Mouse (Mus musculus) induced T-regulatory cell, adult 2 months (primary cell): ENCODE results near the gene 5730522E02Rik.

Experiments
- DNase-seq: peaks from one replicate; pipeline ENCODE4 v3.0.0-alpha.2; 2012; ENCODE audit warnings: low read depth

5730522E02Rik gene

GRCm38 (mm10) chr11:25674194-25674593 lies 536.4 kb downstream of the 5730522E02Rik start:
- no peak for DNase-seq

GRCm38 (mm10) chr11:25670018-25670417 lies 540.5 kb downstream of the 5730522E02Rik start:
- DNase-seq: no peak

GRCm38 (mm10) chr11:25664562-25665104 lies 545.9 kb downstream of the 5730522E02Rik start:
- no peak for DNase-seq

GRCm38 (mm10) chr11:25646282-25646681 lies 564.3 kb downstream of the 5730522E02Rik start:
- no peak for DNase-seq

- DNase-seq: no peak
These were observed 565.6 kb downstream of the 5730522E02Rik start for GRCm38 (mm10) chr11:25644767-25645622.

- no peak for DNase-seq
These were observed 603.7 kb downstream of the 5730522E02Rik start for GRCm38 (mm10) chr11:25606886-25607285.

- no peak for DNase-seq
These were observed 610.5 kb downstream of the 5730522E02Rik start for GRCm38 (mm10) chr11:25600030-25600429.

- DNase-seq: no peak
These were observed 615.3 kb downstream of the 5730522E02Rik start for GRCm38 (mm10) chr11:25595303-25595702.

- no peak for DNase-seq
These were observed 615.8 kb downstream of the 5730522E02Rik start for GRCm38 (mm10) chr11:25594780-25595179.

- DNase-seq: no peak
These were observed 618.3 kb downstream of the 5730522E02Rik start for GRCm38 (mm10) chr11:25592268-25592667.

GRCm38 (mm10) chr11:25590215-25590614 lies 620.3 kb downstream of the 5730522E02Rik start:
- DNase-seq: no peak

GRCm38 (mm10) chr11:25589509-25589908 lies 621.1 kb downstream of the 5730522E02Rik start:
- DNase-seq: no peak

GRCm38 (mm10) chr11:25574129-25574465 lies 636.5 kb downstream of the 5730522E02Rik start:
- DNase-seq: no peak

- DNase-seq: no peak
These were observed 637.0 kb downstream of the 5730522E02Rik start for GRCm38 (mm10) chr11:25573408-25574128.

- no peak for DNase-seq
These were observed 639.2 kb downstream of the 5730522E02Rik start for GRCm38 (mm10) chr11:25571396-25571795.
